Mouse (Mus musculus) embryo, embryonic 10 days (tissue): ENCODE data around the gene Cep135.

Experiments
- DNase-seq: peaks from one replicate; pipeline ENCODE4 v3.0.0-alpha.2; 2015; ENCODE audit warnings: low spot score

Gene Cep135

DNA sequence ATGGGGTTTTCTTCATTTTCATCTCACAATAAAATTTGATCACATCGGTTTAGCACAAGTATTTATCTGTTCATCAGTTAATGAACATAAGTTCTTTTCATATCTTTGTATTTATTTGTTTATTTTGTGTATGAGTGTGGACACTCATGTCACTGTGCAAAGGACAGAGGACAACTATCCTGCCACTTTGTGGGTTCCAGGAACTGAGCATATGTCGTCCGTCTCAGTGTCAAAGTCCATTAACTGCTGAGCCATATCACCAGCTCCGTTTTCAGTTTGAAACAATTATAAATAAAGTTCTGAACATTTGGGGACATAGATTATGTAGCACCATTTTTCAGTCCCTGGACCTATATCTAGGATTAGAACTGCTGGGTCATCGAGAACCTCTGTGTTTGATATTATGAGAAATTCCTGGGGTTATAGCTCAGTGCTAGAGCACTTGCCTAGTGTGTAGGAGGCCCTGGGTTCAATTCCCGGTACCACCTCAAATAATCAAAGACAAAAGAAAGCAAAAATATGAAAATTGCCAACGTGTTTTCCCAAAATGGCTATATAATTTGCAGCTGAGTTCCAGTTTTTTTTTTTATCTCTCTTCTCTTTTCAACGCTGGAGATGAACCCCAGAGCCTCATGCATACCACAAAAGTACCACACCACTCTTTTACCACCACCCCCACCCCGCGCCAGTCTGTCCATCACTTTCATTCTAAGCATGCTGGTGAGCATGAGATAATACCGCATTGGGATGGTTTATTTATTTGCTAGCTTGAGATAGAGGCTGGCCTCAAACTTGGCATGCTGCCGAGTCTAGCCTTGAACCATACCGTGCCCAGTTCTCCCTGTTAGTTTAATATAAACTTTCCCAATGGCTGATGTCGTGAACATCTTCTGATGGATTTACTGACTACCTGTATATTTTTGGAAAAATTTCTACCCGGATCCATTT is 96.4 kb downstream of the Cep135 start:
- DNase-seq: no peak

DNA sequence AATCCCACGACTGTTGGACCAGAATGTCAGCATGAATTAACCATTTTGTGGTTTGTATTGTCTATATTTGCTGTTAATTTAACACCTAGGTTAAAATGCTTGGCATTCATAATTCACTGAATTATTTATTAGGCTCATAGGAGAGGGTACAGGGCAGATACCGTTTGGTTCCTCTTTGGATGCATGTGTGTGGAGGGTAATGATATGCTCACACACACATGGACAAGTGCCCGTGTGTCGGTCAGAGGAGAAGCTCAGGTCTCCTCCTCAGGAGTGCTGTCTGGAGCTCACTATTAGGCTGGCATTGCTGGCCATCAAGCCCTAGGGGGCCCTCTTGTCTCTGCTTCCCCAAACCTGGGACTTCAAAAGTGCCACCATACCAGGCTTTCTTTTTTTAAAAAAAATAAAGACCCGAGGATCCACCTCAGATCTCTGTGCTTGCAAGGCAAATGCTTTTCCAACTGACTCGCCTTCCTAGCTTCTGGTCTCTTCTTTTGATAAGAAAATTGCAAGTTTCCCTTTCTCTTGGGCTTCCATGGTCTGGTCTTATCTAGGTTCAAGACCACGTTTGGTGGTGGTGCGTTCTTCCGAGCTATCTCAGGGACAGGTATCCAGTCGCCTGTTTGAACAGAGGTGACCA is 99.6 kb downstream of the Cep135 start:
- no peak for DNase-seq

DNA sequence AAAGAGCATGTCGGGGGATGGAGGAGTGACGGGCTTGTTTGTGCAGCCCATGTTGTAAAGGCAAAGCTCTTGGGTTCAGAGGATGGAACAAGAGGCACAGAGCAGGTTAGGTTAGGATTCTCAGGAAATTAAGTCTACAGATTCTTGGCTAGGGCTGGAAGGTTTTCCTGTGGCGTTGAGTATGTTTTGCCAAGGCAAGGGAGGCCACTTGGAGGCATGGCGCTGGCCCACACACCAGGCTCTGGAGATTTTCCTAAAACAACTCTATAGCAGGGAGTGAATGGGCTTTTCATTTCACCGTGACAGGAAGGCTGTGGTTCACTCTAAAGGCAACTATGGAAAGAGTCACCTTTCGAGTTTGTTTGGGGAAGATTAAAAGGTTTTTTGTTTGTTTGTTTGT is 100.1 kb downstream of the Cep135 start:
- DNase-seq: no peak

DNA sequence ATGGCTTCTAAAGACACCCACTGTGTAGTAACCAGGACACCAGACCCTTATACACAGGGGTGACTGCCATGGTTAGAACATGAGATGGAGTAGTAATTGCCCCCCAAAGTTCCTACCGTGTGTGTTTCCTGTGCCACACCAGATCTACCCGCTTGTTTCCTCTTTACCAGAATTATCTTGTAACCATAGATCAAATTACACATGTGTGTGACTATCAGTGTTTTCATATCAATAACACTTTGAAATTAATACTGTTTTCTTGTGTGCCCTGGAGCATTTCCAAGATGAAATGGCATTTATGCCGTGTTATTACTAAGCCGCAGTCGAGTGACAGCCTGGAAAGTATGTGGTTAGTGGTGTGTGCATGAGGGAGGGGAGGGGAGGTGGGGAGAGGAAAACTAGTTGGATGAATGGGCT is 101.7 kb downstream of the Cep135 start:
- DNase-seq: no peak

DNA sequence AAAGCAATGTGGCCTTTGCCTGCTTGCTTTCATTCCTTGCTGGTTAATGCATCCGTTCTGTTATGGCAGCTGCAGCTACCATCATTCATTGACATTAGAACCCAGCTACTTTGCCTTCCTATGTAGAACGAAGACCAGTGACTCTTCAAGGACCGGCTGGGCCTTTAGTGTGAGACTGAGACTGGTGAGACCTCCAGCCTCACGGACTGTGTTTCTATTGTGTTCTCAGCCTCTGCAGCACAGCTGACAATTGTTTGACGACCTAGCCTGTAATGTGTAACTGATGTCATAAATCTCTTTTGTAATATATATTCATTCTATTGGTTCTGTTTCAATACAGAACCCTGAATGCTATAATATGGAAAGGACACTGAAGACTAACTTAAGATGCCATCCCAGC is 102.8 kb downstream of the Cep135 start:
- no peak for DNase-seq

DNA sequence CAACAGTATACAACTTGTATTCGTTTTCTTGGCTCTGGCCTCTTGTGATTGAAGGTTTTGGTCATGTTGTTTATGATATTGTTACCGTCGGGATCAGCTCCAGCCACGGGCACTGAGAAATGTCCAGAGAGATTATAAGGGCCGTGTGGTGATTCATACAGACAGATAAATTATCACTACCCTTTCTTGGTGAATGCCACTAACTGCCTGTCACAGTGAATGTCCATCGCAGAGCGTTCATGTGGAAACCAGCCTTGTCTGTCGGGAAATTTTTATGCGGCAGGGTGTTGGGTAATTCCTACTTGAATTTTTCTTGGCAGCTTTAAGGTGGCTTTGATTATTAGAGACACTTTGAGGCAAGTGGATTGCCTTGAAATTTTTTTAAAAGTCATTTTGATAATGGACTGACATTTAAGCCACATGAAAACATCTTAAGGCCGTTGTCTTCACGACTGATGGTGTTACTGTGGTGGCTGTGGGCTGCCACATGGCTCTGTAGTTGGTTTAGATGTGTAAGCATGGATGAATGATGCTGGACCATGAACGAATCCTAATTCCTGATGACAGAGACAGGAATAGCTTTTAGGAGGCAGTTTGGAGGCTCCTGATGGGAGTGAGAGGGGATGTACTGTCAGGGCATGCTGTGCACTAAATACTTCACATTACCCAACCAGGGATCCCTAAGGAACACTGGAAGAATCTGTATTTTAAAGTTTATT is 103.4 kb downstream of the Cep135 start:
- DNase-seq: no peak
